Mouse (Mus musculus) olfactory bulb, adult 2 months (tissue): Measurements from ENCODE around the gene Enho. TPM values are rescaled to one million over a fixed set of nuclear protein-coding genes. Genes with fewer than 3 reads are reported as not detected.

Experiments
- H3K27ac ChIP-seq: fragments of 200-500 bp; 2 replicates; pipeline ENCODE4 v1.5.1; 2012; ENCODE audit warnings: low read depth, low read length; ENCODE audit not compliant: insufficient read depth
- H3K4me1 ChIP-seq: fragments of 200-500 bp; 2 replicates; pipeline ENCODE4 v1.6.1; 2012; ENCODE audit warnings: low read length; ENCODE audit not compliant: control insufficient read depth, insufficient read depth
- H3K4me3 ChIP-seq: fragments of 200-500 bp; 2 replicates; pipeline ENCODE4 v1.5.1; 2012; ENCODE audit warnings: mild to moderate bottlenecking, low read depth, low read length, moderate library complexity; ENCODE audit not compliant: insufficient read depth
- CTCF ChIP-seq: fragments of 200-500 bp; IDR thresholded peaks from 2 replicates; pipeline ENCODE4 v1.5.1; 2012; ENCODE audit warnings: low read depth, mild to moderate bottlenecking, low read length, moderate library complexity; ENCODE audit not compliant: insufficient read depth
- POLR2A ChIP-seq: fragments of 200-500 bp; IDR thresholded peaks from 2 replicates; pipeline ENCODE4 v1.6.1; 2012; ENCODE audit warnings: mild to moderate bottlenecking, low read depth, low read length, moderate library complexity; ENCODE audit not compliant: insufficient read depth
- WGBS: fragments of 180-500 bp; shearing (Covaris S2); methylation state at CpG from one replicate; pipeline ENCODE4 v1.1.7; 2018; 5-methylcytosine and 5-hydroxymethylcytosine counted together
- polyA plus RNA-seq: library from polyadenylated mRNA; stranded (reverse); fragments of >200 nt; gene quantifications from 2 replicates; pipeline ENCODE4 v1.2.4, GENCODE M21; 2012; ENCODE audit warnings: low replicate concordance; ENCODE audit not compliant: missing spikeins, insufficient read depth, insufficient read length

Gene Enho
- polyA plus RNA-seq, 1 experiment = not detected

DNA sequence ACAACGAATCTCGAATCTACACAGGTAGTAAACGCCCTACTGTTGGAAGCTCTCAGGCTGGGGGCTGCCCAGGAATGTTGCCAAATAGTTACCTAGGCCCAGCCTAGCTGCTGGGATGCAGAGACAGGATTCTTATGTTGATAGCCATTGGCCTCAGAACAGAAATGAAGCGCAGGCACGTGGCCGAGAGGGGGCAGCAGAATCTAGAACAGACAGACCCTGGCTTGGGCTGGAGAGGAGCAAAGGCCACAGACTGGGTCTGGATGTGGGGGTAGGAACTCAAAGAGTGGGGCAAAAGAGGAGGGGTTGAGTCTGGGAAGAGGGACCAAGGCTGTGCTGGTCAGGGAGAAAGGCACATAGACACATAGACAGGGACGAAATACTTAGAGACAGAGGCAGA, 14.1 kb upstream of the Enho start:
- whole genome bisulfite sequencing = 24% methylated on average over 7 of the region's 7 CpGs
- TF ChIP-seq CTCF (peak; percentile 55), POLR2A (no peak)
- Histone ChIP-seq H3K27ac (no peak overlapping the region), H3K4me1 (peaks cover 2% of the 10 kb centered on the region), H3K4me3 (no peak overlapping the region)

- WGBS = 55% methylated on average over 6 of the region's 6 CpGs
- TF ChIP-seq POLR2A (no peak), CTCF (no peak)
- Histone ChIP-seq H3K4me1 (peaks cover 2% of the 10 kb centered on the region), H3K4me3 (no peak overlapping the region), H3K27ac (no peak overlapping the region)
Measured at GRCm38 (mm10) chr4:41653730-41654129, 13.6 kb upstream of the Enho start.

DNA sequence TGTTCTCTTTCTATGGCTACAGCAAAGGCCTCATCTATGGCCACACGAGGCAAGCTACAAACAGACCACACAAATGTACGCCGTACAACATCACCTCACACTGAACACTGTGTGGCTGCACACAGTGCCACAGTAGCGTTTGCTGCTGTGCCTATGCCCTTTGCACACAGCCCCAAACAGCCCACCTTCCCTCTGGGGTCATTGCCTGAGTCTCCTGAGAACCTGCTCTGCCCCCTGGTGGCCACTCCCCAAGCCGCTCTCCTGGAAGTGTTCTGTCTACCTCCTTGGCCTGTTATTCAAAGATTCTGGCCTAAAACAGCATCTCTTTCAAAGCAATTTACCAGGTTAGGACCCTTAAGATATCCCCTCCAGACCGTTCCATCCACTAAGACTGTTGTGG, 13.2 kb upstream of the Enho start:
- H3K4me3 ChIP-seq = no peak overlapping the region
- H3K27ac ChIP-seq = no peak overlapping the region
- 41% methylated on average over 6 of the region's 6 CpGs for WGBS
- TF ChIP-seq POLR2A = no peak
- peak; percentile 79 for TF ChIP-seq CTCF
- peaks cover 2% of the 10 kb centered on the region for H3K4me1 ChIP-seq

DNA sequence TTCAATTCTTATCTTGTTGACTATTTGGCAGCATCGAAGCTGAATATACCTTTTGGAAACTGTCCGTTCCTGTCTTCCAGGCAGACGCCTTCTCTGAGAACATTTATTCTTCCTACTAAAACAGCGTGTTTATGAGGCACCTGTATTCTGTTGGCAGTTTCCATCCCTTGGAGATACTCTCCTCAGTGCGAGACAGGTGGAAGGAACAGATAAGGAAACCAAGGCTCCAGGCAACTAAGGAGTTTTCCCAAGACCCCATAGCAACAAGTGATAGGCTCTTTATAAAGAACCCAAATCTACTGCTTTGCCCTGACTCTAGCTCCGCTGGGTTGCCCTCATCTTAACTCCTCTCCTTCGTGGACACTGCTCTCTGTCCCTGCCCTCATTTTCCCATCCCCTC, 8.5 kb upstream of the Enho start:
- Histone ChIP-seq H3K27ac (no peak overlapping the region), H3K4me1 (peaks cover 2% of the 10 kb centered on the region), H3K4me3 (no peak overlapping the region)
- WGBS = 78% methylated on average over 7 of the region's 7 CpGs
- no peak for TF ChIP-seq POLR2A
- no peak for TF ChIP-seq CTCF

DNA sequence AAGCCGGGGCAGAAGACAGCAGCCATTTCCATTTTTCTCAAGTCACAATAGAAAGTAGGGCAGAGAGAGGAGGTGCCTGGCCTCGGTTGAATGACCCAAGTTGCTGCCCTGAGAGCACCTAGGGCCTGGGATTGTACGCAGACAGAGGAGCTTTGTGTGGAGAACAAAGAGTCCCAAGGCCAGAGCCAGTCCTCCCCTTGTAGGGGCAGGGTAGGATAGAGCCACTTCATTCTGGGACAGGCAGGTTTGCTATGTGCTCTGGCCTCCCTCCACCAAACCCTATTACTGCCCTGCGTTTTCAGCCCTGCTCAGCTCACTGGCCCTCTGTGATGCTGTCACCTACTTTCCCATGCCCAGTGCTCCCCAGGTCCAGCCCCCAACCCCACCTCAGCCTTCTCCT, 8.0 kb upstream of the Enho start:
- H3K4me1 ChIP-seq = peaks cover under 1% of the 10 kb centered on the region
- TF ChIP-seq CTCF (no peak), POLR2A (no peak)
- no peak overlapping the region for H3K27ac ChIP-seq
- no peak overlapping the region for H3K4me3 ChIP-seq
- 62% methylated on average over 4 of the region's 4 CpGs for WGBS

DNA sequence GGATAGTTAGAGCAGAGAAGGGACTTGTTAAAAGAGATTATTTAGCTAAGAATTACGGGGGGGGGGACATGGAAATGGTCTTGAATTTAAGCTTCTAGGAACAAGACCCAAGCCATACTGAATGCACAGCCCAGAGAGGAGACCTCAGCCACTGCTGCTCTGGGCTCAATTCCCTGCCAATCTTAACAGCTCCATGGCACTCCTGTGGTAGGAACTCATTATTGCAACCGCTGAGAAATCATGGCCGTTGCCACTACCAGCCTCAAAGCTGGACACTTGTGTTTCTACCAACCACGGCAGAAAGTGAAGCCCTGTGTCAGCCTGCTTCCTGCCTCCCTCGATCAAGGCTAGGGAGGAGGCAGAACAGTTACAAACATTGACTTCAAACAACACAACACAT, 5.4 kb upstream of the Enho start:
- H3K27ac ChIP-seq = no peak overlapping the region
- TF ChIP-seq CTCF = no peak
- no peak for TF ChIP-seq POLR2A
- peaks cover 2% of the 10 kb centered on the region; the same call in 1 of the 2 replicates for H3K4me1 ChIP-seq
- WGBS = 24% methylated on average over 5 of the region's 5 CpGs
- no peak overlapping the region for H3K4me3 ChIP-seq

GRCm38 (mm10) chr4:41641199-41641822, 1.2 kb upstream of the Enho start:
- TF ChIP-seq POLR2A (no peak), CTCF (no peak)
- WGBS = 51% methylated on average over 6 of the region's 6 CpGs
- H3K4me1 ChIP-seq = peaks cover 35% of the 10 kb centered on the region
- no peak overlapping the region for H3K4me3 ChIP-seq
- peak overlapping the region; percentile 32; the same call in 1 of the 2 replicates for H3K27ac ChIP-seq

DNA sequence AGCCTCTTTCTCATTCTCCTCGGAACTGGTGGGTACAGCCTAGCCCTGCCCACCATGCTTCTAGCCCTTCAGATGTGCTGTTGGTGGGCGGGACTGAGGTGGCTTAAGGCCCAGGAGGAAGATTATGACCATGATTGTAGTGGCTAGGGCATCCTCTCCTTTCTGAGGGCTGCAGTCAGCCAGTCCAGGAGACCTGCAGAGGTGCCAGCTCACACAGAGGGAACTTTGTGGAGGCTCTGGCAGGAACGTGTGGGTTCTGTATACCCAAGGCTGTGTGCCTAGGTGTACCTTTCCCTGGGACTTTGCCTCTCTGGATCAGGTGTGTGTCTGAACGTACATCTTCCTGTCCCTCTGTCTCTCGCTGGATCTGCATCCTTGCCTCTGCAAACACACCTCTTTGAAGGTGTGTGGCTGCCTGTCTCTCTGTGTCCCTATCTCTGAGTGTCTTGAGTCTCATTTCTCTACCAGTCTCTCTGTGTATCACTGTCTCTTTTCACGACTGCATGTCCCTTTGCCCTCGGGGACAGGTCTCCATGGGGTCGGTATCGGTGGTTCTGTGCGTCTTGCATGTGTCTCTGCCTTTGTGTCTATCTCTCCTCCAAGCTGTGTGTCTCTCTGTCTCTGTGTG, 796 bp downstream of the Enho start:
- TF ChIP-seq CTCF = no peak
- no peak for TF ChIP-seq POLR2A
- Histone ChIP-seq H3K27ac (peak overlapping the region; percentile 76), H3K4me3 (peak overlapping the region; percentile 69), H3K4me1 (peaks cover 51% of the 10 kb centered on the region)
- 6% methylated on average over 10 of the region's 10 CpGs for WGBS

- Histone ChIP-seq H3K4me1 (peaks cover 53% of the 10 kb centered on the region), H3K4me3 (peak overlapping the region; percentile 69), H3K27ac (no peak overlapping the region; the same call in 1 of the 2 replicates)
- no peak for TF ChIP-seq POLR2A
- TF ChIP-seq CTCF = no peak
- WGBS = 73% methylated on average over 6 of the region's 6 CpGs
Measured at GRCm38 (mm10) chr4:41638828-41639213, 1.3 kb downstream of the Enho start.

DNA sequence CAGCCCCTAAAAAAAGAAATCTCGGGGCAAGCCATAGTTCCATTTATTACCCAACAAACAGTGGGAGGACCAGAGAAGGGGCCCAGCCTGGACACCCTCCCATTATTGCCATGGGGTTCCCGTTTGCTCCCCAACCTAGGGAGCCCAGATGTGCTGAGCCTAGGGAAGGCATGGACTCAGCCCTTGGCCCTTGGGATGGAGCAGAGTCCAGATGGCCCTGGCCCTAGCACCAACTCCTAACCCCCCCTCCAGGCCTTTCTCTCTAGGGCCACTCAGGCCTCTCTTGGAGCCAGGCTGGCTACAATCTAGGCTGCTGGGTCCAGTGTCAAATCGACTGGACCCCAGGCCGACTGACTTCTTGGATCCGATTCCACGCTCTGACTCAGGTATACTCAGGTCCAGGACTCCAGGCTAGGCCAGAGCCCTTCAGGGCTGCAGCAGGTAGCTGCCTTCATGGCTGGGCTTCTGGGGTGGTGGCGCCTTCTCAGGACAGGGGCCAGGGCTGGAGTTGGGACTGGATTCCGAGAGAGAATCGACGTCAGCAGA, 1.9 kb downstream of the Enho start:
- H3K4me1 ChIP-seq = peaks cover 53% of the 10 kb centered on the region
- no peak overlapping the region; the same call in 1 of the 2 replicates for H3K27ac ChIP-seq
- TF ChIP-seq CTCF (no peak), POLR2A (no peak)
- 85% methylated on average over 10 of the region's 10 CpGs for WGBS
- H3K4me3 ChIP-seq = peak overlapping the region; percentile 69
